Mouse (Mus musculus): ENCODE results near the gene Gm45261.
A peak's percentile ranks its signal among the peaks of the same experiment; 100 is the strongest.

The Gm45261 gene

DNA sequence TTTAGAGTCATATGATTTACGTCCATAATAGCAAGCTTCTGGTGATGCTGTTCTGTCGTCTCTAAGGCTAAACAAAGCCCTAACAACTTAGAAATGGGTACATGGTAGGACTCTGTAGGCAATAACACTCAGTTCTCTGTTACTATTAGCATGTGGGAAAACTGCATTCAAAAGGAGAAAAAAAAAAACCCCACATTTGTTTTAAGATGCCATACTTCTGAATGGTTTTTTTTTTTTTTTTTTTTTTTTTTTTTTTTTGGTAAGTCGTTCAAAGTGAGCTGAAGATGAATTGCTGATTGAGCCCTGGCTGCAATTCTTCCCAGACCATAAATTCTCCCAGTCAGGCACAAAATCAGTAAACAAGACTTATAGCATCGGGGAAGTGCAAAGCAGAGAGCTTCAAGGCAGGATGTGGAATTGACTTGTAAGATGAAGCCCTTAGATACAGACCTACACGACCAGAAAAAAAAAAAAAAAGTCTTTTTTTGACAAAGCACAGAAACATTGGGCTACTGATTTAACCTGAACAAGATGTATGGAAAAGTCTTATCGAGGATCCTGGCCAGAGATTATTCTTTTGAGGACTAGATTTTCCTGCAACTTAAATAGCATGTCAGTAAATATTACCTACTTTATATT, 51.7 kb downstream of the Gm45261 start:
- DNase-seq, result no peak

DNA sequence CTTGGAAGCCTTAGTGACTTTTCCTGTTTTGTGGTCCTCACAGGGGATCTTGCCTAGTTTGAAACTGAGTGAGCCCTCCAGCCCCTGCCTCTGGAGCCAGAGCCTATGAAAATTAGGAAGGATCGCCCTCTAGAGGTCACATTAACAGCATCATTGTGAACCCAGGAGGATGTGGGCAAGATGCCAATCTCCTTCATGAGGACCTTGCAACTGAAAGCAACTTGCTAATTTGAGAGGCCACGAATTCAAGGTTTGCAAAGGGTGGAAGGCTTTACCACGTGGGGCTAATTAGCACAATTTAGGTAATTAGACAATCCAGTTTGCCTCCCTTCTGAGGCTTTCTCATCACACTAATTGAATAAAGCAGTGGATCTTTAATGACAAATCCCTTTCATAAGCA, 52.7 kb downstream of the Gm45261 start:
- DNase-seq, result peak; percentile 59

DNA sequence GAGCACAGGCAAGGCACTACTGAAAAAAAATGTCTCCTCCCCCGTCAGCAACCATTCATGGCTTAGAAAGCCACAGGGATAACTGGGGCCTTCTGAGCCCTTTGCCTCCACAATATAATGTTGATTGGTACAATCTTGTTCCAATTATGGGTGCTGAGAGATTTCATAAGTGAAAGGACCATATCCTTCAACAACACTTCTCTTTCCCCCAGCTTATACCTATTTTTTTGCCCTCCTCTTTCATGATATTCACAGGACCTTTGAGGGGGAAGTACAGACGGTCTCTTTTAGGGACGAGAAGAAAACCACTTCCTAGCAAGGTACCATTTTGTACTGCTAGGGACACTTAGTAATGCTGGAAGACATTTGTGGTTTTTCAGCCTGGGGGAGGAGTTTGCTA, 57.1 kb downstream of the Gm45261 start:
- no peak for DNase-seq

DNA sequence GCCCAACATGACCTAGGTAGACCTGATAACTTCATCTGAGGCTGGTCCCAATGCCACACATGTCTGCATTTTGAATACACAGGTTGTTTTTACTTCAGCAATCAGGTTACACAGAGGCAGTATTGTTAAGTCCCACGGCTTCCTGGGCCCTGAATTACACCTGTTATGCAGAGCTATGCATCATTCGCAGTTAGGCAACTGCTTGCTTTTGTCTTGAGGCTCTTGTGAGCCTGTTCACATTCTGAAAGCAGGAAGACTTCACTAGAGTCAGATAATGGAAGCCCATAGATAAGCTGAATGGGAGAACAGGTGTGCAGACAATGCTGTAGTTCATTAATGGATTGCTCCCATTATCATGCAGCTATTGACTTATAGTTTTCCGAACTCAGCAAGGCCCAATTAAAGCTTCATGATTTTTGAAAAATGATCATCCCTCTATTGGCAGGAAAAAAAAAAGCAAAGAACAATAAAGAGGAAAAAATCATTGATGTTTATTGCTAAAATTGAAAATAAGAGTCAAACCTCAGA, 57.8 kb downstream of the Gm45261 start:
- no peak for DNase-seq

DNA sequence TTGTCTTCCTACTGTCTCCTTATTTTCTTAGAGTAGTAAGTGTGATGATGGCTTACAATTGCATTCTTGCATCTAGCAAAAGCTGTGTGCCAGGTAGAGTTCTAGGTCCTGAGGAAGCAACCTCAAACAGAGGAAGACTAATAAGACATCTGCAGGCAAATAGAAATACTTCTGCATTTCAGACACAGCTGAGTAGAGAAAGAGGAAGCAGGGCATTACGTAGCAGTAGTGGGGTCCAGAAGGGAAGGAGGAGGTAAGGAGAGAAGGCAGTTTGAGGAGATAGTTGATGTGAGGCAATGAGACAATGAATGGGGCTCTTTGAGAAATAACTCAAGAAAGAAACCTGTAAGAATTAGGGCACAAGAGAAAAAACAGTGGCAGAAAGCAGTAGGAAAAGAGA, 59.3 kb downstream of the Gm45261 start:
- no peak for DNase-seq
